Mouse (Mus musculus) megakaryocyte progenitor cell, adult 5-6 weeks (primary cell): ENCODE measurements at regions not wholly inside any gene's neighbourhood (a gene's known extent, or its start where the extent isn't known, plus 50 kb on each side); places are given as distances from the start of the nearest gene placed in this dataset.
A peak's percentile ranks its signal among the peaks of the same experiment; 100 is the strongest.
"Not testable (repeated sequence)": the region's sequence is repeated elsewhere in the genome, so short reads cannot be mapped to it uniquely, and the experiment has no call there.

ENCODE experiments used
- ATAC-seq: replicated peaks from 2 replicates; pipeline ENCODE4 v1.8.0; 2016; ENCODE audit warnings: mild to moderate bottlenecking, moderate TSS enrichment, inconsistent platforms; ENCODE audit not compliant: poor library complexity

GRCm38 (mm10) chr3:155662280-155662679 lies 569.0 kb downstream of the Lrriq3 start:
- no peak for ATAC-seq

DNA sequence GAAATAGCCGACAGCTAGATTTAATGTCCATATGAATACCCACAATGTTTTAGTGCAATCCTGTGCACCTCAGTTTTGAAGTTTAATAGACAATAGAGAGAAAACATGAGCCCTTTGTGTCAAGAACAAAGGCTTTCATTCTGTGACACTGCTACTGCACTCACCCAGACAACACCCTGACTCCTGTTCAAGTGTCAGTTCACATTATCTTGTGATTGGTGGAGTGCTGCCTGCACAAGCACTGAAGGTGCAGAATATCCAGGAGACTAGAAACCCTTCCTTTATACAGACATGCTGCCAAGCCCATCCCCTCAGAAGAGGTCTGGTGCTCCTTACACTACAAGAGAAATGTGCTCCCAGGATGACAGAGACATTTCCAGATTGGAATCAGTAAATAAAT lies 579.3 kb downstream of the Lrriq3 start:
- ATAC-seq = no peak

DNA sequence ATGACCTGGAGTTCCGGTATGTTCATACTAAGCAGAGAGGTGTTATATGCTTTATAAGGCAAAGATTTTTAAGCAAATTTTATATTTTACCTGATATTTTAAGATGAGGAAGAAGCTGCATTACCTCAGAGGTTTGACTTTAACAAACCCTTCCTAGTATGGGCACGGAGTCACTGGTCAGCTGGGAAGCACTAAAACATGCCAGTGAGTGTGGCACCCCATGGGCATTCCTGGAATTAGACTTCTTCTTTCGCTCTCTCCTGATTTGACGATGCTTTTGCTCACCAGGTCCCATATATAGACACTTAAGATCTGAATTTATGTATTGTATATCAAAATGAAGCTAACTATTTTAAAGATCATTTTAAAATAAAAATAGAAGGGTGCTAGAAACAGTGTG lies 587.0 kb downstream of the Lrriq3 start:
- no peak for ATAC-seq

- ATAC-seq = no peak
Observed at GRCm38 (mm10) chr3:155682921-155683813, 589.9 kb downstream of the Lrriq3 start.

- no peak for ATAC-seq
Observed at GRCm38 (mm10) chr3:155688358-155688757, 595.1 kb downstream of the Lrriq3 start.

GRCm38 (mm10) chr3:155723011-155723510 lies 629.8 kb downstream of the Lrriq3 start:
- ATAC-seq = no peak

DNA sequence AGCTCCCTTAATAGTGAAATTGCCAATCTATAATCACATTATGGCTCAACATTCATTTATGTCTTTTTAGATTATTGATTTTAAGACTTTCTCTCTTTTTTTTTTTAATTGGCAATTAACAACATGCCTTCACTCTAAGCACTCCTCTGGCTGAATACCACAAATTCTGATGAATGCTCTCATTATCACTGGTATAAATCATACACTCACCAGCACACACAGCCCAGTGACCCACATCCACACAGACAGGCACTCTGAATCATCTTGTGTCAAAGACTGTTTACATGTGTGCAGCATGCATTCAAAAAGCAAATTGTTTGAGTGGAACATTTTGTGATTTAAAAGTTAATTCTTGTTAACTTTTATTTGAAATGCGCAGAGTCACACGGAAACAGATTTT lies 649.2 kb downstream of the Lrriq3 start:
- no peak for ATAC-seq

DNA sequence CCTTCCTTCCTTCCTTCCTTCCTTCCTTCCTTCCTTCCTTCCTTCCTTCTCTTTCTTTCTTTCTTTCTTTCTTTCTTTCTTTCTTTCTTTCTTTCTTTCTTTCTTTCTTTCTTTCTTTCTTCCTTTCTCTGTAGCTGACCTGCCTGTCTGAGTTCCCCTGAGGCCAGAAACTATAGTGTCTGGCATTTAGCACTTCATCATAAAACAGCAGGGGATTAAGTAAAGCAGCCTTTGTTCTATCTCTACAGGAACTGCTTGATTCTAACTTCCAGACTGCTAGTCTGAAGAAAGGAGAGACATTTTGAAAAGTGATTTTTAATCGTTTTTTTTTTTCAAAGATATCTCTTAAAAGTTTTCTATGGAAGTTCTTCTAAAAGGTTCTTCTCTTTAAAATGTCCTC lies 653.4 kb downstream of the Lrriq3 start:
- ATAC-seq = not testable (repeated sequence)

DNA sequence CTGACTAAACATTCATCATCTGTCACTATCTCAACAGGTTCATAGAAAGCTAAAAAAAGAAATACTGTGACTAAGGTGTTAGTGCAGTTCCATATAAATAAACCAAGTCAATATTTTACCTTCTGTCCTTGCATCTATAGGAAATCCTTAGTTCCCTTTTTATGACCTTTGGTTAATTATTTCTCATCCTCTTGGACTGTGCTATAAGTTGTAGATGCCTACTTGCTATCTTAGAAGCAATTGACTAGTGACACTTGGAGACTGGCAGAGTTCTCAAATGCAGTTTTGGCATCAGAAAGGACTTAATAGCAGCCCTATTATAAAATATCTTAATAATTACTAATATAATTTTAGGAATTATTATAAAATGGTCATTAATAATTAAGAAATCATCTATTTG lies 654.3 kb downstream of the Lrriq3 start:
- no peak for ATAC-seq

- no peak for ATAC-seq
Observed at GRCm38 (mm10) chr3:155757285-155757684, 664.1 kb downstream of the Lrriq3 start.

GRCm38 (mm10) chr3:155776019-155776418 lies 682.8 kb downstream of the Lrriq3 start:
- ATAC-seq = peak; percentile 52; the same call in 1 of the 2 replicates

- ATAC-seq = no peak
Observed at GRCm38 (mm10) chr3:155777025-155777424, 683.8 kb downstream of the Lrriq3 start.

DNA sequence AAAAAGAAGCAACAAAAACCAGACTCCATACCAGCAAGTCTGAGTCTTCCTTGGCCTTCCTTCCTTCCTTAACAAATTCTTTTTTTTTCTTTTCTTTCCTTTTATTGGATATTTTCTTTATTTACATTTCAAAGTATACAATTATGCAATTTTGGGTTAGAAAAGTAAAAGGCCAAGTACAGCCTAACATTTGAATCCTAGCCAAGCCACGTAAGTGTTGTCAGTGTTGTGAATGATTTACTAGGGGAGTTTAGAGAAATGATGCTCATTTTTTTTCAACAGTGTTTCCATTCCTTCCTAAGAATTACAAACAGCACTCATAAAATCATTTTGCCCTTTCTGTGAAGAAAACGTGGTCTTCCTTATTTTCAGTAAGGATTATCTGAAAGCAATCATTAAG lies 722.5 kb downstream of the Lrriq3 start:
- no peak for ATAC-seq

- ATAC-seq = no peak
Observed at GRCm38 (mm10) chr3:155824863-155825262, 731.6 kb downstream of the Lrriq3 start.

DNA sequence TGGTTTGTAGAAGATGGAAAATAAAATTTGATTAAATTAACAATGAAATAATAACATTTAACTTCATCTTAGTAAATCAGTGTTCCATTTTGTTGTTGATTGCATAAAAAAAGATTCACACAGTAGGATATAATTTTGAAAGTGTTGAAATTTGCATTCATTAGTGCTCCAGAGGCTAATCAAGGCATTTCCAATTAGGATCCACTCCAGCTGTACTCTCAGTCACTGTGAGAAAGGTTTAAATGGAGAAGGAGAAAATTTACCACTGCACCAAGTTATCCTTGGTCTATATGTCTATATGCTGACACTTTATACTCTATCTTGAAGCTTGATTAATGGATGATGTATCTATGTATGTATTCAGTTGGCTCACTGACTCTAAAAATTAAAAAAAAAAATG lies 695.3 kb upstream of the Negr1 start:
- ATAC-seq = no peak

DNA sequence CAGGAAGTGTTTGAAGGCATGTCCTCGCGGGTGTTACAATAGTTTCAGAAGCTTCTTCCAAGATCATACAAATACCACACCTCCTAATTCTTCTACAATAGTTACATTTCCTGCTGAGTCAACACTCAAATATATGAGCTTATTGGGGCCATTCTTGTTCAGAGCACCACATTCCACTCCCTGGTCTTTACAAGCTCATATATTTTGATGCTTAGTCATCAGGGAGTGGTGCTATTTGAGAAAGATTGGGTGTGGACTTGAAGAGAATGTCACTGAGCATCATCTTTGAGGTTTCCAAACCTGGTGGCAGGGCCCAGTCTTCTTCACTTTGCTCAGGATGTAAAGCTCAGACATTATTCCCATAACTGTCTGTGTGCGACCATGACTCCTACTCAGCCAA lies 685.9 kb upstream of the Negr1 start:
- ATAC-seq = no peak

DNA sequence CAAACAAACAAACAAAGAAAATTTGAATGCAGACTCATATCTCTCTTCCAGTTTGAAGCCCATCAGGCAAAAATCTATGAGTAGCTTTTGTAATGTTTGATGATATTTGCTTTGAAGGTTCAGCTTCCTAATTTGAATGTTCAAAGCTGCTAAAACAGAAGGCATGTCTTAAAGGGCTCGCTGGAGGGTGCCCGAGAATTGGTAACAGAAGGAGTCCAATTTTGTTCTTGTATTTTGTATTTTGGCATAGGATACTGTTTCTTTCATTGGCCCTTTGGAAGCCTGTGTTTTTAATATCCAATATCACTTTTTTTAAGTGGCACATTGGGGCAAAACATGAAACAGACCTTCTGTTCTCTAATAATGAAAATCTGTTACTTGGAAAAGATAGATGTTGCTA lies 683.2 kb upstream of the Negr1 start:
- no peak for ATAC-seq

GRCm38 (mm10) chr3:155880722-155881121 lies 680.9 kb upstream of the Negr1 start:
- no peak for ATAC-seq

GRCm38 (mm10) chr3:155915981-155916380 lies 645.6 kb upstream of the Negr1 start:
- no peak for ATAC-seq

- ATAC-seq = no peak
Observed at GRCm38 (mm10) chr3:155942896-155943295, 618.7 kb upstream of the Negr1 start.

GRCm38 (mm10) chr3:155944042-155944735 lies 617.4 kb upstream of the Negr1 start:
- ATAC-seq = no peak

GRCm38 (mm10) chr3:155945188-155945587 lies 616.4 kb upstream of the Negr1 start:
- no peak for ATAC-seq
